Mouse (Mus musculus) embryonic facial prominence, embryonic 14.5 days (tissue): ENCODE measurements around the gene Erlin1. TPM values are rescaled to one million over a fixed set of nuclear protein-coding genes. Genes with fewer than 3 reads are reported as not detected.

ENCODE experiments used
- ATAC-seq: fragments of 200-750 bp; cut with Nextera tagmentation; 2 replicates; pipeline ENCODE4 v1.8.0; 2017; ENCODE audit warnings: low read depth, moderate number of reproducible peaks, moderate TSS enrichment
- DNase-seq: peaks from one replicate; pipeline ENCODE4 v3.0.0-alpha.2; 2015; ENCODE audit warnings: low spot score
- H3K27ac ChIP-seq: fragments of 300-500 bp; sonication (generic); replicated peaks from 2 replicates; pipeline ENCODE4 v1.5.1; 2014; ENCODE audit warnings: low read depth, mild to moderate bottlenecking, low read length, moderate library complexity
- H3K27me3 ChIP-seq: fragments of 300-500 bp; sonication (generic); replicated peaks from 2 replicates; pipeline ENCODE4 v1.6.1; 2014; ENCODE audit warnings: low read length; ENCODE audit not compliant: control insufficient read depth, insufficient read depth
- H3K36me3 ChIP-seq: fragments of 300-500 bp; sonication (generic); 2 replicates; pipeline ENCODE4 v1.6.1; 2014; ENCODE audit warnings: low read length, mixed read lengths; ENCODE audit not compliant: control insufficient read depth, insufficient read depth
- H3K4me1 ChIP-seq: fragments of 300-500 bp; sonication (generic); 2 replicates; pipeline ENCODE4 v1.6.1; 2014; ENCODE audit warnings: antibody characterized with exemption, low read length; ENCODE audit not compliant: control insufficient read depth, insufficient read depth
- H3K4me2 ChIP-seq: fragments of 300-500 bp; sonication (generic); 2 replicates; pipeline ENCODE4 v1.6.1; 2014; ENCODE audit warnings: low read depth, mild to moderate bottlenecking, low read length, moderate library complexity, mixed read lengths
- H3K4me3 ChIP-seq: fragments of 300-500 bp; sonication (generic); 2 replicates; pipeline ENCODE4 v1.5.1; 2014; ENCODE audit warnings: low read depth, mild to moderate bottlenecking, low read length
- H3K9ac ChIP-seq: fragments of 300-500 bp; sonication (generic); 2 replicates; pipeline ENCODE4 v1.6.1; 2014; ENCODE audit warnings: low read depth, mild to moderate bottlenecking, low read length, moderate library complexity, mixed read lengths
- H3K9me3 ChIP-seq: fragments of 300-500 bp; sonication (generic); 2 replicates; pipeline ENCODE4 v1.6.1; 2016; ENCODE audit warnings: low read length; ENCODE audit not compliant: control insufficient read depth
- WGBS: fragments of 180-500 bp; shearing (Covaris S2); extraction: QIAGEN DNeasy Blood & Tissue Kit; methylation state at CpG from one replicate; pipeline ENCODE4 v1.1.7; 2014; 5-methylcytosine and 5-hydroxymethylcytosine counted together
- polyA plus RNA-seq: library from polyadenylated mRNA; unstranded; fragments of >200 nt; fragmentation: Nextera tagmentation; extraction: Ambion mirVana; gene quantifications from 2 replicates; pipeline ENCODE4 v1.2.1, GENCODE M21; 2014

Erlin1 gene
- polyA plus RNA-seq, 1 experiment from 2014 or later: 31.4 TPM

- ATAC-seq (no peak), DNase-seq (no peak)
- 88% methylated on average over 13 of the region's 13 CpGs for WGBS
- Histone ChIP-seq H3K27me3 (no peaks in the 10 kb centered on the region), H3K9me3 (no peaks in the 10 kb centered on the region), H3K36me3 (no peaks in the 10 kb centered on the region), H3K4me1 (no peaks in the 10 kb centered on the region), H3K9ac (no peak overlapping the region), H3K27ac (no peak overlapping the region), H3K4me3 (no peak overlapping the region), H3K4me2 (no peak overlapping the region)
Observed at GRCm38 (mm10) chr19:44024921-44025585, 44.5 kb downstream of the Erlin1 start.

GRCm38 (mm10) chr19:44023066-44023465, 46.5 kb downstream of the Erlin1 start:
- Histone ChIP-seq H3K27ac (no peak overlapping the region), H3K9ac (no peak overlapping the region), H3K36me3 (no peaks in the 10 kb centered on the region), H3K4me3 (no peak overlapping the region), H3K4me2 (no peak overlapping the region), H3K9me3 (no peaks in the 10 kb centered on the region), H3K4me1 (no peaks in the 10 kb centered on the region), H3K27me3 (no peaks in the 10 kb centered on the region)
- WGBS: 74% methylated on average over 5 of the region's 5 CpGs
- ATAC-seq: no peak
- no peak for DNase-seq

- H3K4me2 ChIP-seq: no peak overlapping the region
- WGBS: 92% methylated on average over 4 of the region's 4 CpGs
- no peak for DNase-seq
- no peaks in the 10 kb centered on the region for H3K27me3 ChIP-seq
- no peaks in the 10 kb centered on the region for H3K36me3 ChIP-seq
- no peaks in the 10 kb centered on the region for H3K4me1 ChIP-seq
- H3K4me3 ChIP-seq: no peak overlapping the region
- ATAC-seq: no peak
- H3K9me3 ChIP-seq: no peaks in the 10 kb centered on the region
- H3K27ac ChIP-seq: no peak overlapping the region
- no peak overlapping the region for H3K9ac ChIP-seq
Observed at GRCm38 (mm10) chr19:44021502-44021901, 48.1 kb downstream of the Erlin1 start.

GRCm38 (mm10) chr19:44019739-44020138, 49.8 kb downstream of the Erlin1 start:
- DNase-seq (no peak), ATAC-seq (no peak)
- no peaks in the 10 kb centered on the region for H3K36me3 ChIP-seq
- no peak overlapping the region for H3K27ac ChIP-seq
- 55% methylated on average over 7 of the region's 7 CpGs for WGBS
- H3K27me3 ChIP-seq: no peaks in the 10 kb centered on the region
- no peak overlapping the region for H3K9ac ChIP-seq
- H3K4me2 ChIP-seq: no peak overlapping the region
- no peaks in the 10 kb centered on the region for H3K9me3 ChIP-seq
- H3K4me3 ChIP-seq: no peak overlapping the region
- H3K4me1 ChIP-seq: no peaks in the 10 kb centered on the region

- no peak overlapping the region for H3K27ac ChIP-seq
- WGBS: 83% methylated on average over 6 of the region's 6 CpGs
- DNase-seq (no peak), ATAC-seq (no peak)
- no peak overlapping the region for H3K4me2 ChIP-seq
- H3K4me1 ChIP-seq: no peaks in the 10 kb centered on the region
- no peak overlapping the region for H3K9ac ChIP-seq
- H3K9me3 ChIP-seq: no peaks in the 10 kb centered on the region
- H3K4me3 ChIP-seq: no peak overlapping the region
- no peaks in the 10 kb centered on the region for H3K36me3 ChIP-seq
- no peaks in the 10 kb centered on the region for H3K27me3 ChIP-seq
Observed at GRCm38 (mm10) chr19:44013862-44014261, 55.7 kb downstream of the Erlin1 start.

GRCm38 (mm10) chr19:44008784-44009183, 60.8 kb downstream of the Erlin1 start:
- no peak overlapping the region for H3K9ac ChIP-seq
- no peaks in the 10 kb centered on the region for H3K9me3 ChIP-seq
- DNase-seq: peak; percentile 49
- 65% methylated on average over 15 of the region's 15 CpGs for WGBS
- H3K27me3 ChIP-seq: no peaks in the 10 kb centered on the region
- H3K4me3 ChIP-seq: no peak overlapping the region
- H3K4me1 ChIP-seq: no peaks in the 10 kb centered on the region
- H3K36me3 ChIP-seq: no peaks in the 10 kb centered on the region
- no peak overlapping the region for H3K27ac ChIP-seq
- ATAC-seq: no peak
- no peak overlapping the region for H3K4me2 ChIP-seq

GRCm38 (mm10) chr19:44007186-44007585, 62.4 kb downstream of the Erlin1 start:
- Histone ChIP-seq H3K27ac (no peak overlapping the region), H3K9me3 (no peaks in the 10 kb centered on the region), H3K36me3 (no peaks in the 10 kb centered on the region), H3K4me2 (0 out of 2 replicates have a peak overlapping the region, but pooled peaks have one; percentile 7), H3K4me1 (no peaks in the 10 kb centered on the region), H3K27me3 (no peaks in the 10 kb centered on the region), H3K4me3 (no peak overlapping the region), H3K9ac (no peak overlapping the region)
- ATAC-seq (peak; percentile 67; the same call in 1 of the 2 replicates), DNase-seq (peak; percentile 44)
- 51% methylated on average over 12 of the region's 12 CpGs for WGBS

GRCm38 (mm10) chr19:44005025-44005424, 64.6 kb downstream of the Erlin1 start:
- no peak for ATAC-seq
- no peaks in the 10 kb centered on the region for H3K4me1 ChIP-seq
- WGBS: 68% methylated on average over 4 of the region's 4 CpGs
- H3K27ac ChIP-seq: no peak overlapping the region
- H3K9ac ChIP-seq: no peak overlapping the region
- no peaks in the 10 kb centered on the region for H3K27me3 ChIP-seq
- no peak overlapping the region for H3K4me3 ChIP-seq
- no peaks in the 10 kb centered on the region for H3K9me3 ChIP-seq
- no peak for DNase-seq
- no peak overlapping the region for H3K4me2 ChIP-seq
- no peaks in the 10 kb centered on the region for H3K36me3 ChIP-seq

- WGBS: 86% methylated on average over 2 of the region's 2 CpGs
- Histone ChIP-seq H3K4me1 (no peaks in the 10 kb centered on the region), H3K9me3 (no peaks in the 10 kb centered on the region), H3K4me2 (no peak overlapping the region), H3K9ac (no peak overlapping the region), H3K27ac (no peak overlapping the region), H3K36me3 (no peaks in the 10 kb centered on the region), H3K4me3 (no peak overlapping the region), H3K27me3 (no peaks in the 10 kb centered on the region)
- DNase-seq: no peak
- no peak for ATAC-seq
Observed at GRCm38 (mm10) chr19:44004261-44004660, 65.3 kb downstream of the Erlin1 start.
